Mouse (Mus musculus): ENCODE measurements at regions not wholly inside any gene's neighbourhood (a gene's known extent, or its start where the extent isn't known, plus 50 kb on each side); places are given as distances from the start of the nearest gene placed in this dataset.

DNA sequence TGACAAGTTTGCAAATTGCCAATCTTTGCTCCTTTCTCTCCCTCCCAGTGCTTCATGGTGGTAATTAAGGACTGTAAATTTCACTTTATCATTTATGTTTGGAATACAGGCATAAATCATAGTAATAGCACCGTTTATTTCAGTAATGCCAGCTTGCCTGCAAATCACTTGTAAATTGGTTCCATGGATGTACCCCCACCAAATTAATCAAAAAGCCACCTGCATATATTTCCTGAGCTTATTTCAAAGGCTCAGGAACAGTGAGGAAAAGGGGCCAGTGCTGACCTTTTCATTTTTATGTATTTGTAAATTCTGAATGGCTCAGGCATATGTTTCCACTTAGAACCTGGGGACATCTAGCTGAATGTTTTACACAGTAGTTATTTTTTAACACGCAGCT lies 115.0 kb downstream of the D3Ertd751e start:
- no peak overlapping the region for H3K27ac ChIP-seq
- H3K4me1 ChIP-seq = no peaks in the 10 kb centered on the region
- WGBS = 84% methylated on average over 2 of the region's 2 CpGs
- no peaks in the 10 kb centered on the region; the same call in 1 of the 2 replicates for H3K9me3 ChIP-seq
- H3K36me3 ChIP-seq (replicated peaks) = no peaks in the 10 kb centered on the region
- H3K4me3 ChIP-seq = no peak overlapping the region
- no peak for DNase-seq (ENCODE audit: extremely low spot score, low spot score)
- no peaks in the 10 kb centered on the region for H3K27me3 ChIP-seq (ENCODE audit: poor library complexity, severe bottlenecking)

DNA sequence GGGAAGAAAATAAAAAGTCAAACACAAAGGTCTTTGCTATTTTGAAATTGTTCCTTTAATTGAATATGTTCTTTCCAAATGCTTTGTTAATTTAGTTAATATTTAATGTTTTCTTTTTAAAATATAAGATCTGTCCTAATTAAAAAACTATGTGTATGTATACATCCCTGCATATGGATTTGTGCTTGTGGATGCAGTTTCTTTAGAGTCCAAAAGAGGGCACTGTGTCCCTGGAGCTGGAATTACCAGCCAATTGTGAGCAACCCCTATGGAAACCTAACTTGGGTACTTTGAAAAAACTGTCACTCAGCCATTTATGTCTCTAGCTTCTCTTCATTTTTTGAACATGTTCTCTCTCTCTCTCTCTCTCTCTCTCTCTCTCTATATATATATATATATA lies 120.3 kb downstream of the D3Ertd751e start:
- Histone ChIP-seq H3K36me3 (replicated peaks) (no peaks in the 10 kb centered on the region), H3K9me3 (no peaks in the 10 kb centered on the region; the same call in 1 of the 2 replicates), H3K27me3 (ENCODE audit: poor library complexity, severe bottlenecking) (no peaks in the 10 kb centered on the region), H3K27ac (no peak overlapping the region), H3K4me3 (no peak overlapping the region), H3K4me1 (peaks cover 6% of the 10 kb centered on the region; the same call in 1 of the 2 replicates)
- DNase-seq (ENCODE audit: extremely low spot score, low spot score) = no peak

- Histone ChIP-seq H3K4me3 (no peak overlapping the region), H3K36me3 (replicated peaks) (no peaks in the 10 kb centered on the region), H3K27me3 (ENCODE audit: poor library complexity, severe bottlenecking) (no peaks in the 10 kb centered on the region), H3K27ac (no peak overlapping the region), H3K4me1 (no peaks in the 10 kb centered on the region), H3K9me3 (no peaks in the 10 kb centered on the region)
- DNase-seq (ENCODE audit: extremely low spot score, low spot score) = no peak
- WGBS = 93% methylated on average over 6 of the region's 6 CpGs
These were observed 166.5 kb downstream of the D3Ertd751e start for GRCm38 (mm10) chr3:41908952-41909351.

- Histone ChIP-seq H3K9me3 (no peaks in the 10 kb centered on the region), H3K4me1 (no peaks in the 10 kb centered on the region), H3K27ac (no peak overlapping the region)
These were observed 170.8 kb downstream of the D3Ertd751e start for GRCm38 (mm10) chr3:41913190-41913589.

GRCm38 (mm10) chr3:41939843-41940242 lies 197.4 kb downstream of the D3Ertd751e start:
- Histone ChIP-seq H3K9me3 (no peaks in the 10 kb centered on the region), H3K4me1 (no peaks in the 10 kb centered on the region), H3K36me3 (replicated peaks) (no peaks in the 10 kb centered on the region), H3K27me3 (ENCODE audit: poor library complexity, severe bottlenecking) (no peaks in the 10 kb centered on the region), H3K4me3 (no peak overlapping the region), H3K27ac (no peak overlapping the region)
- no peak for DNase-seq (ENCODE audit: extremely low spot score, low spot score)
- 57% methylated on average over 4 of the region's 4 CpGs for WGBS

More at GRCm38 (mm10) chr3:41913190-41913589, 170.8 kb downstream of the D3Ertd751e start:
- Histone ChIP-seq H3K27me3 (ENCODE audit: poor library complexity, severe bottlenecking) (no peaks in the 10 kb centered on the region), H3K36me3 (replicated peaks) (no peaks in the 10 kb centered on the region), H3K4me3 (no peak overlapping the region)
- WGBS = 86% methylated on average over 2 of the region's 2 CpGs
- no peak for DNase-seq (ENCODE audit: extremely low spot score, low spot score)

- Histone ChIP-seq H3K4me1 (peaks cover 5% of the 10 kb centered on the region), H3K27me3 (ENCODE audit: poor library complexity, severe bottlenecking) (no peaks in the 10 kb centered on the region), H3K36me3 (replicated peaks) (no peaks in the 10 kb centered on the region), H3K4me3 (no peak overlapping the region), H3K27ac (no peak overlapping the region), H3K9me3 (no peaks in the 10 kb centered on the region)
- DNase-seq (ENCODE audit: extremely low spot score, low spot score) = no peak
- WGBS = 77% methylated on average over 6 of the region's 6 CpGs
These were observed 200.6 kb downstream of the D3Ertd751e start for GRCm38 (mm10) chr3:41942964-41943363.

GRCm38 (mm10) chr3:41949404-41949803 lies 207.0 kb downstream of the D3Ertd751e start:
- no peak for DNase-seq (ENCODE audit: extremely low spot score, low spot score)
- no peaks in the 10 kb centered on the region for H3K27me3 ChIP-seq (ENCODE audit: poor library complexity, severe bottlenecking)
- H3K27ac ChIP-seq = no peak overlapping the region
- peaks cover 5% of the 10 kb centered on the region for H3K4me1 ChIP-seq
- no peak overlapping the region for H3K4me3 ChIP-seq
- no peaks in the 10 kb centered on the region for H3K36me3 ChIP-seq (replicated peaks)
- H3K9me3 ChIP-seq = no peaks in the 10 kb centered on the region
- 88% methylated on average over 2 of the region's 2 CpGs for WGBS

GRCm38 (mm10) chr3:41957385-41957784 lies 215.0 kb downstream of the D3Ertd751e start:
- H3K4me3 ChIP-seq = no peak overlapping the region
- DNase-seq (ENCODE audit: extremely low spot score, low spot score) = no peak
- WGBS = 55% methylated on average over 3 of the region's 3 CpGs
- H3K4me1 ChIP-seq = peaks cover 7% of the 10 kb centered on the region
- no peaks in the 10 kb centered on the region for H3K9me3 ChIP-seq
- H3K27me3 ChIP-seq (ENCODE audit: poor library complexity, severe bottlenecking) = no peaks in the 10 kb centered on the region
- H3K36me3 ChIP-seq (replicated peaks) = no peaks in the 10 kb centered on the region
- no peak overlapping the region for H3K27ac ChIP-seq

DNA sequence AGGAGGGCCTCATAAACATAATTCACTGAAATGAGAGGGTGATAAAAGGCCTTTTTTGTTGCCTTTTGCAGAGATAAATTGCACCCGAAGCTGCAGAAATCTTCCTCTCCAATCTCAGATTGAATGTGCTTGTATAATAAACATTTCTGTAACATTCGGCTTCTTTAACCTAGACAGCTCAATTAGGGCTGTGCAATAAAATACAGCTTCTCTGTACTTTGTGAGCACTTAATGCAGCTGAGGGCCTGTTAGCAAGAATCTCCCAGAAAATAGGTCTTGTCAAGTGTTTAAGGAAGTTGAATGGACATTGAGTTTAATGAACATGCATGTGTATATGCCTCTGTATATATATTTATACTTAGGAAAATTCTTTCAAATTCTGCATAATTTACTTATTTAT lies 217.8 kb downstream of the D3Ertd751e start:
- H3K27ac ChIP-seq = no peak overlapping the region
- H3K36me3 ChIP-seq (replicated peaks) = no peaks in the 10 kb centered on the region
- no peak for DNase-seq (ENCODE audit: extremely low spot score, low spot score)
- no peak overlapping the region for H3K4me3 ChIP-seq
- WGBS = 95% methylated on average over 2 of the region's 2 CpGs
- H3K4me1 ChIP-seq = peaks cover 7% of the 10 kb centered on the region
- H3K27me3 ChIP-seq (ENCODE audit: poor library complexity, severe bottlenecking) = no peaks in the 10 kb centered on the region
- H3K9me3 ChIP-seq = no peaks in the 10 kb centered on the region

GRCm38 (mm10) chr3:41962923-41963322 lies 220.5 kb downstream of the D3Ertd751e start:
- WGBS = 90% methylated on average over 7 of the region's 7 CpGs

DNA sequence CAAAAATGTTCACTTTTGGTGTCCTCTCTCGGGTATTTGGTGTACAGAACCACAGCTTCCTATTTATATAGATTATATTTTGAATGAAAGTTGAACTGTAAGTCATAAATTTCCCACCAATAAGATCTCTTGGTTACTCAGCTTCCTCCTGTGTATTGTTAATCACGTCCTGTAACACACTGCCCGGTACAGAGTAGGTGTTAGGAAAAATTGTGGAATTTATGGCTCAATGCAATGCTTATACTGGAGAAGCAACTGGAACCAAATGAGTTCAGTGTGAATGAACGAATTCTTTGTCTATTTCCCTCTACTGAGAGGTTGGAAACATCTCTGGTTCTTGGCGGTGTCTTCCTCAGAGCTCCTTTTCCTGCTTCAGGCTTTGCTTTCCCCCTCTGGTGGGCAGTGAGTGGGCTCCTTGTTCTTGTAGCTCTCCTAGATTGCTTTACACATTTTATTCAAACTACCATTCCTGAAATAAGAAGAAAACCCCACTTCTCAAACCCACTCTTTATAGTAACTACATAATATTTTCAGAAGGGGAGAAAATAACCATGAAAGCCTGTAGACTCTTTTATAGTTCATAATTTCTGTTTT lies 264.4 kb downstream of the D3Ertd751e start:
- Histone ChIP-seq H3K27me3 (ENCODE audit: poor library complexity, severe bottlenecking) (no peaks in the 10 kb centered on the region), H3K4me1 (no peaks in the 10 kb centered on the region), H3K27ac (no peak overlapping the region), H3K4me3 (no peak overlapping the region), H3K36me3 (replicated peaks) (no peaks in the 10 kb centered on the region), H3K9me3 (no peaks in the 10 kb centered on the region)
- WGBS = 87% methylated on average over 5 of the region's 5 CpGs
- no peak for DNase-seq (ENCODE audit: extremely low spot score, low spot score)

More at GRCm38 (mm10) chr3:41962923-41963322, 220.5 kb downstream of the D3Ertd751e start:
- no peaks in the 10 kb centered on the region for H3K9me3 ChIP-seq
- H3K27ac ChIP-seq = no peak overlapping the region
- no peaks in the 10 kb centered on the region for H3K4me1 ChIP-seq
- no peak overlapping the region for H3K4me3 ChIP-seq
- no peak for DNase-seq (ENCODE audit: extremely low spot score, low spot score)
- H3K27me3 ChIP-seq (ENCODE audit: poor library complexity, severe bottlenecking) = no peaks in the 10 kb centered on the region
- H3K36me3 ChIP-seq (replicated peaks) = no peaks in the 10 kb centered on the region

GRCm38 (mm10) chr3:42023187-42023586 lies 280.8 kb downstream of the D3Ertd751e start:
- WGBS = 95% methylated on average over 5 of the region's 5 CpGs
- H3K27ac ChIP-seq = no peak overlapping the region
- no peak for DNase-seq (ENCODE audit: extremely low spot score, low spot score)

DNA sequence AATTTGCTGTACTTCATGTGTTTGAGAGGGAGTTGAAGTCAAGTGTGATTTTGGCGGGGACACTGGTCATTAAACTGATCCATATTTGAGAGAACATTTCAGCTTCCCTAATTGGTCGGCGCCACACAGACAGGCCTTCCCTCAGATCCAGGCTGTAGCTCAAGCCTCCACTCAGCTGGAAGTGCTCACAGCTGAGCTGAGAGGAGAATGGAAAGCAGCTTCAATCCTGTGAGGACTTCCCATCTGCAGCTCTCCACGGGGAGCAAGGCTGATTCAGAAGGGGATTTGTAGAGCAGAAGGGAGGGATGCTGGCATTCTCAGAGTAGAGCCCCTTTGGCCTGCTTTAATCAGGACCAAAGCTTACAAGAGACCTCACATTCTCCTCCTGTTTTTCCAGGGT lies 297.2 kb downstream of the D3Ertd751e start:
- Histone ChIP-seq H3K4me1 (peaks cover 12% of the 10 kb centered on the region), H3K36me3 (replicated peaks) (no peaks in the 10 kb centered on the region), H3K4me3 (no peak overlapping the region), H3K9me3 (no peaks in the 10 kb centered on the region), H3K27me3 (ENCODE audit: poor library complexity, severe bottlenecking) (no peaks in the 10 kb centered on the region), H3K27ac (no peak overlapping the region)
- WGBS = 18% methylated on average over 4 of the region's 4 CpGs
- DNase-seq (ENCODE audit: extremely low spot score, low spot score) = peak; percentile 30

More at GRCm38 (mm10) chr3:42023187-42023586, 280.8 kb downstream of the D3Ertd751e start:
- Histone ChIP-seq H3K27me3 (ENCODE audit: poor library complexity, severe bottlenecking) (no peaks in the 10 kb centered on the region), H3K36me3 (replicated peaks) (no peaks in the 10 kb centered on the region), H3K4me3 (no peak overlapping the region), H3K4me1 (no peaks in the 10 kb centered on the region), H3K9me3 (no peaks in the 10 kb centered on the region)

All from forebrain, embryonic 10.5 days (tissue).